Mouse (Mus musculus) CH12.LX (cell line): Measurements from ENCODE around the gene Trcg1. TPM values are rescaled to one million over a fixed set of nuclear protein-coding genes. Genes with fewer than 3 reads are reported as not detected.

ENCODE experiments used
- DNase-seq: peaks from one replicate; pipeline ENCODE4 v3.0.0-alpha.2; 2013; ENCODE audit errors: extremely low read depth
- H3K27ac ChIP-seq: 2 replicates; pipeline ENCODE4 v1.5.1; 2012; ENCODE audit warnings: low read depth, mild to moderate bottlenecking, control low read depth, moderate library complexity; ENCODE audit not compliant: insufficient read depth
- H3K27me3 ChIP-seq: replicated peaks from 2 replicates; pipeline ENCODE3; 2012; ENCODE audit warnings: inconsistent platforms
- H3K36me3 ChIP-seq, 2 experiments: replicated peaks in 1 of 2; 2 replicates each; pipeline versions ENCODE3 to v1.6.1; 2012; ENCODE audit warnings: inconsistent platforms in 1 of 2, low read length in 1 of 2, mild to moderate bottlenecking in 1 of 2, mixed read lengths in 1 of 2, moderate library complexity in 1 of 2; ENCODE audit not compliant: control insufficient read depth in 1 of 2, insufficient read depth in 1 of 2
- H3K4me1 ChIP-seq, 2 experiments: 2 replicates each; pipeline ENCODE4 v1.6.1; 2012; ENCODE audit warnings: inconsistent platforms in 1 of 2, moderate library complexity in 1 of 2; ENCODE audit not compliant: insufficient read depth in 2 of 2, control insufficient read depth in 1 of 2
- H3K4me2 ChIP-seq: 2 replicates; pipeline ENCODE4 v1.6.1; 2012; ENCODE audit warnings: low read depth, mild to moderate bottlenecking, control low read depth; ENCODE audit not compliant: poor library complexity, insufficient read depth, severe bottlenecking
- H3K4me3 ChIP-seq, 3 experiments: fragments of 150-350 bp in 1 of 3; sonication (generic) in 1 of 3; replicated peaks in 1 of 3; 2 replicates each; pipeline versions ENCODE3 to v1.5.1; 2011 to 2012; ENCODE audit warnings: low read depth in 2 of 3, low read length in 2 of 3, mild to moderate bottlenecking in 2 of 3, moderate library complexity in 2 of 3, control low read depth in 1 of 3, improper control_type of control experiment in 1 of 3, inconsistent platforms in 1 of 3, mixed read lengths in 1 of 3; ENCODE audit not compliant: poor library complexity in 1 of 3
- H3K79me2 ChIP-seq: replicated peaks from 2 replicates; pipeline ENCODE4 v1.6.1; 2012; ENCODE audit warnings: mild to moderate bottlenecking, moderate library complexity; ENCODE audit not compliant: control insufficient read depth, poor library complexity, insufficient read depth, severe bottlenecking; ENCODE audit errors: extremely low read depth
- H3K9ac ChIP-seq: 2 replicates; pipeline ENCODE4 v1.6.1; 2012; ENCODE audit warnings: low read depth, mild to moderate bottlenecking, control low read depth, moderate library complexity; ENCODE audit not compliant: insufficient read depth
- H3K9me3 ChIP-seq: replicated peaks from 2 replicates; pipeline ENCODE3; 2012; ENCODE audit warnings: low read length, inconsistent platforms, mixed read lengths
- BHLHE40 ChIP-seq: IDR thresholded peaks from 2 replicates; pipeline ENCODE4 v1.6.1; 2011; ENCODE audit warnings: mild to moderate bottlenecking, low read depth, low read length, improper control_type of control experiment
- CTCF ChIP-seq, 2 experiments: IDR thresholded peaks in 1 of 2; conservative IDR thresholded peaks in 1 of 2; 2 replicates each; pipeline ENCODE4 v1.5.1; 2011 to 2012; ENCODE audit warnings: low read depth in 2 of 2, low read length in 2 of 2, improper control_type of control experiment in 1 of 2, inconsistent platforms in 1 of 2, mild to moderate bottlenecking in 1 of 2, moderate library complexity in 1 of 2
- JUN ChIP-seq: IDR thresholded peaks from 2 replicates; pipeline ENCODE4 v1.6.1; 2011; ENCODE audit warnings: low read depth, mild to moderate bottlenecking, low read length, improper control_type of control experiment, moderate library complexity; ENCODE audit not compliant: insufficient read depth
- MAFK ChIP-seq: IDR thresholded peaks from 2 replicates; pipeline ENCODE4 v1.6.1; 2011; ENCODE audit warnings: low read length, improper control_type of control experiment; ENCODE audit not compliant: insufficient replicate concordance
- MAX ChIP-seq: IDR thresholded peaks from 2 replicates; pipeline ENCODE4 v1.6.1; 2011; ENCODE audit warnings: low read length, improper control_type of control experiment
- MEF2A ChIP-seq: IDR thresholded peaks from 2 replicates; pipeline ENCODE4 v1.6.1; 2014; ENCODE audit warnings: low read depth, mild to moderate bottlenecking, inconsistent platforms, low read length, improper control_type of control experiment, borderline replicate concordance
- MYC ChIP-seq: IDR thresholded peaks from 2 replicates; pipeline ENCODE4 v1.6.1; 2011; ENCODE audit warnings: low read depth, mild to moderate bottlenecking, improper control_type of control experiment, low read length
- NELFE ChIP-seq: IDR thresholded peaks from 2 replicates; pipeline ENCODE4 v1.6.1; 2011; ENCODE audit warnings: low read depth, low read length, improper control_type of control experiment
- POLR2AphosphoS2 ChIP-seq: IDR thresholded peaks from 2 replicates; pipeline ENCODE4 v1.6.1; 2011; ENCODE audit warnings: low read depth, low read length, improper control_type of control experiment
- RCOR1 ChIP-seq: conservative IDR thresholded peaks from 2 replicates; pipeline ENCODE4 v1.6.1; 2012; ENCODE audit warnings: low read depth, mild to moderate bottlenecking, inconsistent platforms, low read length, improper control_type of control experiment
- TBP ChIP-seq: conservative IDR thresholded peaks from 2 replicates; pipeline ENCODE4 v1.6.1; 2011; ENCODE audit warnings: low read depth, low read length, improper control_type of control experiment
- TCF12 ChIP-seq: IDR thresholded peaks from 2 replicates; pipeline ENCODE4 v1.6.1; 2014; ENCODE audit warnings: low read depth, mild to moderate bottlenecking, inconsistent platforms, low read length, improper control_type of control experiment
- UBTF ChIP-seq: IDR thresholded peaks from 2 replicates; pipeline ENCODE4 v1.6.1; 2012; ENCODE audit warnings: low read depth, mild to moderate bottlenecking, inconsistent platforms, low read length, improper control_type of control experiment, moderate library complexity
- ZMIZ1 ChIP-seq: IDR thresholded peaks from 2 replicates; pipeline ENCODE4 v1.6.1; 2012; ENCODE audit warnings: low read depth, mild to moderate bottlenecking, inconsistent platforms, low read length, improper control_type of control experiment
- ZNF384 ChIP-seq: IDR thresholded peaks from 2 replicates; pipeline ENCODE4 v1.6.1; 2012; ENCODE audit warnings: low read depth, low read length, improper control_type of control experiment, inconsistent platforms
- dilution Hi-C: fragments of 300-500 bp; cut with MboI; formaldehyde crosslinking; loops from 2 replicates; pipeline ENCODE4 v1.14.3; 2020; ENCODE audit warnings: low sequenced_read_pairs; ENCODE audit not compliant: extremely low pct_unique_long_range_greater_than_20kb, extremely low pct_ligation_motif_present
- in situ Hi-C: fragments of 300-500 bp; cut with MboI; formaldehyde crosslinking; loops from 3 replicates; pipeline ENCODE4 v1.14.3; 2019; ENCODE audit warnings: low sequenced_read_pairs, low pct_ligation_motif_present, low pct_unique_long_range_greater_than_20kb, mixed read lengths
- polyA plus RNA-seq: library from polyadenylated mRNA; unstranded; fragments of >175 nt; gene quantifications from 2 replicates; pipeline ENCODE4 v1.2.1, GENCODE M21; 2012; ENCODE audit warnings: low read depth; ENCODE audit not compliant: insufficient read length
- total RNA-seq, 2 experiments: library from RNA; depleted of rRNA; stranded (reverse); fragments of 300-350 nt in 1 of 2; fragments of >200 nt in 1 of 2; gene quantifications; 2 replicates each; pipeline ENCODE4 v1.2.3; 2012 to 2014

Gene Trcg1
- total and polyA plus RNA-seq, 3 experiments, result not detected

DNA sequence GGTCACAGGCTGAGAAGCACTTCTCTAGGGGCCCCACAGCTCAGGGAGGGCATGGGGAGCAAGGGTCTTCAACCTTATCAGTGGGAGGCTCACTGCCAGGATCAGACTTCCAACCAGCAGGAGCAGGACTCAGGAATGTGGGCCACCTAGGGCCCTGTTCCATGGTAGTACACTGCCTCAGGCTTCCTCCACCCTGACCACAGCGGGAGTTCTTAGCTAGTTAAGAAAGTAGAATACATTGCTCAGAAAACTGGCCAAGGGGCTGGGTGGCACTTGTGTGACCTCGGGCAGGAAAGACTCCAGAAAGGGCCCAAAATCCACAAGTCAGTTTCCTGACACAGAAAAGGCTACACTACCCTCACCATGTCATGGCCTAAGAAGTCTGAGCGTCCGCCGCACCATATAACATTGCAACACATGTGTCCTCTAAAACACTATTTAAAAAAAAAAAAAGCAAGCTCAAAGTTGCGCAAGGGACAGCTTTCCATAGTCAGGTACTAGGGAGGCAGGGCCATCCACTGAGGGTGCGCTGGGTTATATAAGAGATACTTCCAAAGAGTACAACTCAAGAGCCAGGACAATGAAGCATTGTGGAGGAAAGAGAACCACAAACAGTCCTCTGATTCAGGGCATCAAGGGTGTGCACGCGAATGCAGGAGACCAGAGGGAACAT, 18.6 kb downstream of the Trcg1 start:
- peaks cover 60% of the 10 kb centered on the region for H3K79me2 ChIP-seq
- dilution Hi-C loops (no loop called here), in situ Hi-C loops (loop anchor here (5.0 kb wide), 1 partner anchor 172 kb away; no protein-coding TSS in a partner anchor)
- DNase-seq, result no peak
- peaks cover 78 to 98% of the 10 kb centered on the region in 2 experiments for H3K36me3 ChIP-seq
- H3K4me2 ChIP-seq, result no peak overlapping the region
- no peaks in the 10 kb centered on the region for H3K27me3 ChIP-seq
- peaks cover 8 to 38% of the 10 kb centered on the region in 2 experiments for H3K4me1 ChIP-seq
- H3K9ac ChIP-seq, result no peak overlapping the region
- no peaks in the 10 kb centered on the region for H3K9me3 ChIP-seq
- TF ChIP-seq NELFE (no peak), MAFK (no peak), POLR2AphosphoS2 (no peak), TBP (no peak), RCOR1 (no peak), BHLHE40 (no peak), TCF12 (no peak)
- H3K4me3 ChIP-seq, result no peak overlapping the region
- no peak overlapping the region for H3K27ac ChIP-seq

DNA sequence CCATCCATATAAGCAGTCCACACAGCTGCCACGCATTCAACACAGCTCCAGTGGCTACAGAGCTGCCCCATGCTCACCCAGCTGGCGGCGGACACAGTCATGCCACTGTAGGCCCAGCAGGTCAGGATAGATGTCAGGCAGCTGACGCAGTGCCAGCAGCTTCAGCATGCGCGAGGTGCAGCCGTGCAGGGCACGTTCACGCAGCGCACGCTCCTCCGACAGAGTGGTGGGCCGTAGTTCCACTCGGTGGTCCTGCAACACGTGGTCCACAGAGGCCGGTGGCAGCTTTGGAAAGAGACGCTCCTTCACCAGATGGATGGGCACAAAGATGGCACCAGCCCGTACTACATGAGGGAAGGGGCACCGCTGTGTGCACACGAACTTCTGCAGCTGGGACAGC, 20.0 kb downstream of the Trcg1 start:
- in situ Hi-C loops (no loop called here), dilution Hi-C loops (no loop called here)
- peaks cover 74% of the 10 kb centered on the region for H3K79me2 ChIP-seq
- no peak for DNase-seq
- H3K27ac ChIP-seq, result no peak overlapping the region
- no peak for TF ChIP-seq CTCF (conservative IDR thresholded peaks at IDR 0.05 in 1 of 2, IDR thresholded peaks at IDR 0.05 in 1 of 2; ENCODE audit: low read depth in 2 of 2, low read length in 2 of 2)
- TF ChIP-seq JUN, result no peak
- H3K4me1 ChIP-seq, result peaks cover 8 to 44% of the 10 kb centered on the region in 2 experiments
- H3K4me2 ChIP-seq, result no peak overlapping the region
- H3K9ac ChIP-seq, result no peak overlapping the region
- no peak overlapping the region for H3K4me3 ChIP-seq
- H3K36me3 ChIP-seq, result peaks cover 75 to 87% of the 10 kb centered on the region in 2 experiments
- no peaks in the 10 kb centered on the region for H3K27me3 ChIP-seq
- no peaks in the 10 kb centered on the region for H3K9me3 ChIP-seq

GRCm38 (mm10) chr9:57256861-57257260, 20.5 kb downstream of the Trcg1 start:
- Histone ChIP-seq H3K27ac (no peak overlapping the region), H3K27me3 (no peaks in the 10 kb centered on the region), H3K36me3 (peaks cover 70 to 81% of the 10 kb centered on the region in 2 experiments), H3K9me3 (no peaks in the 10 kb centered on the region), H3K4me2 (no peak overlapping the region), H3K4me1 (peaks cover 8 to 44% of the 10 kb centered on the region in 2 experiments), H3K4me3 (no peak overlapping the region), H3K9ac (no peak overlapping the region), H3K79me2 (peaks cover 79% of the 10 kb centered on the region)
- TF ChIP-seq MAX, result no peak
- no peak for TF ChIP-seq MYC
- TF ChIP-seq RCOR1, result no peak
- no peak for TF ChIP-seq UBTF
- TF ChIP-seq BHLHE40, result no peak
- TF ChIP-seq ZMIZ1, result no peak
- no peak for TF ChIP-seq MEF2A
- TF ChIP-seq POLR2AphosphoS2, result no peak
- TF ChIP-seq ZNF384, result no peak
- in situ Hi-C loops, result no loop called here
- DNase-seq, result no peak
- dilution Hi-C loops, result no loop called here
